Mouse (Mus musculus): ENCODE results near the gene Stt3b. TPM values are rescaled to one million over a fixed set of nuclear protein-coding genes. Genes with fewer than 3 reads are reported as not detected.

Stt3b gene
- polyA plus RNA-seq, 1 experiment from 2014 or later, result 118 TPM

DNA sequence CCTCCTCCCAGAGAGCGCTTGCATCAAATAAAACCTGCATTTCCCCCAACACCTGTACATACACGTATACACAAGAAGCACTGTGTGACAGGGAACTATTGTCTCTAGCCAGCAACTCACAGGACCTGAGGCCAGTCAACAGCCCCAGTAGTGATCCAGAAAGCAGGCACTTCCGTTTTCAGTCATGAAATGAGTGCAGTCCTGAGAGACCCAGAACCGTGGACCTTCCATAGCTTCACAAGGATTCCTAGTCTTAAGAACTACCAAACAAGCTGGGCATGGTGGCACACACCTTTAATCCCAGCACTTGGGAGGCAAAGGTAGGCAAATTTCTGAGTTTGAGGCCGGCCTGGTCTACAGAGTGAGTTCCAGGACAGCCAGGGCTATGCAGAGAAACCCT lies 3.6 kb upstream of the Stt3b start:
- Histone ChIP-seq H3K36me3 (replicated peaks; ENCODE audit: control insufficient read depth, insufficient read depth, low read depth, low read length) (no peaks in the 10 kb centered on the region), H3K4me1 (ENCODE audit: control insufficient read depth, insufficient read depth, low read length) (no peaks in the 10 kb centered on the region), H3K27ac (replicated peaks; ENCODE audit: low read depth, low read length) (no peak overlapping the region), H3K9ac (replicated peaks; ENCODE audit: low read length) (no peak overlapping the region), H3K9me3 (replicated peaks; ENCODE audit: control insufficient read depth, low read length) (no peaks in the 10 kb centered on the region; the same call in 1 of the 2 replicates), H3K4me2 (ENCODE audit: low read depth, low read length) (no peak overlapping the region), H3K27me3 (ENCODE audit: control insufficient read depth, insufficient read depth, low read length) (no peaks in the 10 kb centered on the region), H3K4me3 (ENCODE audit: low read depth, low read length) (no peak overlapping the region)
- ATAC-seq (replicated peaks; ENCODE audit: insufficient number of reproducible peaks, low FRiP score, low TSS enrichment, low read depth) (no peak), DNase-seq (ENCODE audit: low spot score) (no peak)
- WGBS, result 89% methylated on average over 5 of the region's 5 CpGs

DNA sequence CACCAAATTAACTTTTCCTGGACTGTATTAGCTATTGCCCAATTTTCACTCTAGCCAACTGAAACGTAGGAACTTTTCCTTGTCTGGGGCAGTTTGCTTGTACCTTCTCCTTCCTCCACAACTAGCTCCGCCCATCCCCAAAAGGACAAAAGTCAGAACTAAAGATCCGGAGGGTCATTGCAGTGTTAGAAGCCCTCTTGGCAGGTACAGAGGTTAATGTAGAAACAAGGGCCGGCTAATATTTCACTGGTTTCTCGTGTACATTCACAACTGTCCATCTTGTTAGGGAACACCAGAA lies 951 bp upstream of the Stt3b start:
- Histone ChIP-seq H3K27me3 (ENCODE audit: control insufficient read depth, insufficient read depth, low read length) (no peaks in the 10 kb centered on the region), H3K36me3 (replicated peaks; ENCODE audit: control insufficient read depth, insufficient read depth, low read depth, low read length) (no peaks in the 10 kb centered on the region), H3K27ac (replicated peaks; ENCODE audit: low read depth, low read length) (no peak overlapping the region), H3K4me2 (ENCODE audit: low read depth, low read length) (peak overlapping the region; percentile 49), H3K4me3 (ENCODE audit: low read depth, low read length) (peak overlapping the region; percentile 97), H3K9ac (replicated peaks; ENCODE audit: low read length) (peak overlapping the region; percentile 89), H3K9me3 (replicated peaks; ENCODE audit: control insufficient read depth, low read length) (no peaks in the 10 kb centered on the region), H3K4me1 (ENCODE audit: control insufficient read depth, insufficient read depth, low read length) (no peaks in the 10 kb centered on the region)
- 7% methylated on average over 5 of the region's 5 CpGs for WGBS
- ATAC-seq (replicated peaks; ENCODE audit: insufficient number of reproducible peaks, low FRiP score, low TSS enrichment, low read depth) (no peak), DNase-seq (ENCODE audit: low spot score) (peak; percentile 54)

DNA sequence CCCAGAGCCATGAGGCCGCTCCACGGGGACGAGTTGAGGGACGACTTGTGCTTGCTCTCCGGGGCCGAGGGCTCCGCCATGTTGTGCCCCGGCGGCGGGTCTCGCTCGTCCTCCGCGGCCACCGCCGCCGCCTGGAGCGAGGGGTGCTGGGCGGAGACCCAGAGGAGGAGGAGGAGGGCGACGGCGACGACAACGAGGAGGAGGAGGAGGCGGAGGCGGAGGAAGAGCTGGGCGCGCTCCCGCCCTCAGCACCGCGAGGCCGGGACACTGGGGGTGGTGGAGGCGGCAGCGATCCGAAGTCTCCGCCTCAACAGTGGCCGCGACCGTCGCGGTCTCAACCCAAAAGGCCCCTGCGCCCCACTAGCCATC lies 260 bp downstream of the Stt3b start:
- Histone ChIP-seq H3K36me3 (replicated peaks; ENCODE audit: control insufficient read depth, insufficient read depth, low read depth, low read length) (no peaks in the 10 kb centered on the region), H3K4me3 (ENCODE audit: low read depth, low read length) (peak overlapping the region; percentile 97), H3K9me3 (replicated peaks; ENCODE audit: control insufficient read depth, low read length) (no peaks in the 10 kb centered on the region), H3K9ac (replicated peaks; ENCODE audit: low read length) (peak overlapping the region; percentile 98), H3K4me2 (ENCODE audit: low read depth, low read length) (peak overlapping the region; percentile 57), H3K27me3 (ENCODE audit: control insufficient read depth, insufficient read depth, low read length) (no peaks in the 10 kb centered on the region), H3K27ac (replicated peaks; ENCODE audit: low read depth, low read length) (peak overlapping the region; percentile 90), H3K4me1 (ENCODE audit: control insufficient read depth, insufficient read depth, low read length) (no peaks in the 10 kb centered on the region)
- ATAC-seq (replicated peaks; ENCODE audit: insufficient number of reproducible peaks, low FRiP score, low TSS enrichment, low read depth), result no peak; the same call in 1 of the 2 replicates
- WGBS, result under 1% methylated on average over 36 of the region's 42 CpGs
- DNase-seq (ENCODE audit: low spot score), result no peak

DNA sequence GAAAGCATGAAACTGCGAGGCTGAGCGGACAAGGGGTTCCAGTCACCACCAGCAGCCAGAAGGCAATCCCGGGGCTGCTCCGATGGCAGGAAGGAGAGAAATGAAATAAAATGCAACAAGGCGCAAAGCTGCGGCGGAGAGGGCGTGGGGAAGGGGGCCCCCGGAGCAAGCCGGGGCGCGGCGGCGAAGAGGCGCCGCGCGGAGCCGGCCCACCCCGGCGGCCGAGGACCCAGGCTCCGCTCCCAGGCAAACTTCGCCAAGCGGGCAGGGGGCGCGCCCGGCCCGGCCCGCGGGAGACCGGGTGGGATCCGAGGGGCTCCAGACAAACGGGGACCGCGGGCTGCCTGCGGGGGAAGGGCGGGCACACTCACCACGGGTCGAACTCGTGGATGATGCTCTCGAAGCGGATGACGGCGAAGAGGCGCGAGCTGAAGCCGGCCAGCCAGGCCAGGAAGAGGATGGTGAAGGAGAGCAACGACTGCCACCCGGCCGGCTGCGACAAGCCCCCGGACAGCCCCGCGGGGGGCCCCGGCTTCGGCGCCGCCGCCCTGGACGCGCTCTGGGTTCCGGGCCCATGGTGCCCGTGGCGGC lies 745 bp downstream of the Stt3b start:
- Histone ChIP-seq H3K4me3 (ENCODE audit: low read depth, low read length) (peak overlapping the region; percentile 97), H3K9ac (replicated peaks; ENCODE audit: low read length) (peak overlapping the region; percentile 98), H3K4me1 (ENCODE audit: control insufficient read depth, insufficient read depth, low read length) (no peaks in the 10 kb centered on the region), H3K9me3 (replicated peaks; ENCODE audit: control insufficient read depth, low read length) (no peaks in the 10 kb centered on the region), H3K4me2 (ENCODE audit: low read depth, low read length) (peak overlapping the region; percentile 57), H3K27ac (replicated peaks; ENCODE audit: low read depth, low read length) (peak overlapping the region; percentile 90), H3K36me3 (replicated peaks; ENCODE audit: control insufficient read depth, insufficient read depth, low read depth, low read length) (no peaks in the 10 kb centered on the region), H3K27me3 (ENCODE audit: control insufficient read depth, insufficient read depth, low read length) (no peaks in the 10 kb centered on the region)
- ATAC-seq (replicated peaks; ENCODE audit: insufficient number of reproducible peaks, low FRiP score, low TSS enrichment, low read depth) (peak; percentile 4; the same call in 1 of the 2 replicates), DNase-seq (ENCODE audit: low spot score) (peak; percentile 56)
- WGBS, result under 1% methylated on average over 54 of the region's 65 CpGs

DNA sequence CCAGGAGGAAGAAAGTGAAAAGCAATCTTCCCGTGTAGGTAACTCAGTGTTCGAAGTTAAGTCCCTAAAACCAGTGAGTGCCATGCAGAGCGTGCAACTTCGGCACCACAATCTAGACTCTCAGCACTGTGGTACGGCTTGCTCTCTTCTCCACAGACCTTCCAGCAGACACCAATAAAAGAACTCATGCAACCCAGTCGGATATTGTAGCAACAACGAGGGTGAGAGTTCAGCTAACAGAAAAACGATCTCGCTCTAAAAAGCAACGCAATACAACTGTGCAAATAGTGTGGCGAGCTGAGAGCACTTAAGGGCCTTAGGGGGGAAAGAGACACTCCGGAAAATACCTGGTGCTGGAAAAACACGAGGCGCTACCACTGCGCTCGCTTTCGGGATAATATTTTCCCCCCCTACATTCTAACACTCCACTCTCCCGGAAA lies 1.3 kb downstream of the Stt3b start:
- Histone ChIP-seq H3K27me3 (ENCODE audit: control insufficient read depth, insufficient read depth, low read length) (no peaks in the 10 kb centered on the region), H3K4me2 (ENCODE audit: low read depth, low read length) (peak overlapping the region; percentile 57), H3K4me3 (ENCODE audit: low read depth, low read length) (peak overlapping the region; percentile 97), H3K4me1 (ENCODE audit: control insufficient read depth, insufficient read depth, low read length) (no peaks in the 10 kb centered on the region), H3K36me3 (replicated peaks; ENCODE audit: control insufficient read depth, insufficient read depth, low read depth, low read length) (no peaks in the 10 kb centered on the region), H3K9me3 (replicated peaks; ENCODE audit: control insufficient read depth, low read length) (no peaks in the 10 kb centered on the region), H3K27ac (replicated peaks; ENCODE audit: low read depth, low read length) (peak overlapping the region; percentile 90), H3K9ac (replicated peaks; ENCODE audit: low read length) (peak overlapping the region; percentile 98)
- no peak for ATAC-seq (replicated peaks; ENCODE audit: insufficient number of reproducible peaks, low FRiP score, low TSS enrichment, low read depth)
- 0% methylated on average over 18 of the region's 18 CpGs for WGBS
- DNase-seq (ENCODE audit: low spot score), result peak; percentile 56

DNA sequence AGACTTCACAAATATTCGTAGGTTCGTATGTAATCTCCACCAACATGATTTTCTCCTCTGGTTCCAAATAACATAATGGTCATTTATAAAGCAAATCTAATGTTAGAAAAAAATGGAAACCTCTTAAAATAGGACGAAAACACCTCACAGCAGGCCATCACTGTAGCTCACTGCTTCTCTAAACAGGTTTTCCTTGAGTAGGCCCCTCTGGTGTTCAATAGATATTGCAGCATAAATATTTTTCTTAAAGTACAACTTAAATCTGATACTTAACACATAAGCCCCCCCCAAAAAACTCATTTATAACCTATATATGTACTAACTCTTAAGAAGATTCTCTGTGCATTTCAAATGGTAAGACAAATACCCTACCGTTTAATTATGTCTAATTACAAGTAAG lies 1.8 kb downstream of the Stt3b start:
- peak overlapping the region; percentile 57 for H3K4me2 ChIP-seq (ENCODE audit: low read depth, low read length)
- H3K36me3 ChIP-seq (replicated peaks; ENCODE audit: control insufficient read depth, insufficient read depth, low read depth, low read length), result no peaks in the 10 kb centered on the region
- no peak for ATAC-seq (replicated peaks; ENCODE audit: insufficient number of reproducible peaks, low FRiP score, low TSS enrichment, low read depth)
- WGBS, result 18% methylated on average over 4 of the region's 4 CpGs
- no peaks in the 10 kb centered on the region for H3K27me3 ChIP-seq (ENCODE audit: control insufficient read depth, insufficient read depth, low read length)
- H3K4me1 ChIP-seq (ENCODE audit: control insufficient read depth, insufficient read depth, low read length), result no peaks in the 10 kb centered on the region
- H3K27ac ChIP-seq (replicated peaks; ENCODE audit: low read depth, low read length), result no peak overlapping the region
- DNase-seq (ENCODE audit: low spot score), result no peak
- H3K9me3 ChIP-seq (replicated peaks; ENCODE audit: control insufficient read depth, low read length), result no peaks in the 10 kb centered on the region
- H3K9ac ChIP-seq (replicated peaks; ENCODE audit: low read length), result peak overlapping the region; percentile 98
- H3K4me3 ChIP-seq (ENCODE audit: low read depth, low read length), result peak overlapping the region; percentile 97

DNA sequence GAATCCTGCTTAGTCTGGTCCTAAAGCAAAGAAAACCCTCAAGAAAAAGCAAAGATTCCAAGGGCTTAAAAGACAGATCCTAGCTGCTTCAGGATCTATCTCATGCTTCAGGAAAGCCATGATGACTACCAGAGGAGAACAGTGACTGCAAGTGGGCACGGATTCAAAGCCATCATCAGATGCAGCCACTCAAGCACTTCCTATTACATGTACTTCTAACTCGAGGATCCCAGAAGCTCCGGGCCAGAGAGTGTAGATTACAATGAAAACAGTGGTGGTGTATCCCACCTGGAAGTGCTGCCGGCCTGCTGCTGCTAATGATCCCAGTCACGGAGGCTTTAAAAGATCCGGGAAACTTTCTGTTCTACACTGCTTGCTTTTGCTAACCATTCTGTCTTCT lies 4.0 kb downstream of the Stt3b start:
- DNase-seq (ENCODE audit: low spot score) (no peak), ATAC-seq (replicated peaks; ENCODE audit: insufficient number of reproducible peaks, low FRiP score, low TSS enrichment, low read depth) (no peak)
- no peaks in the 10 kb centered on the region for H3K9me3 ChIP-seq (replicated peaks; ENCODE audit: control insufficient read depth, low read length)
- H3K36me3 ChIP-seq (replicated peaks; ENCODE audit: control insufficient read depth, insufficient read depth, low read depth, low read length), result no peaks in the 10 kb centered on the region
- no peak overlapping the region for H3K27ac ChIP-seq (replicated peaks; ENCODE audit: low read depth, low read length)
- H3K4me2 ChIP-seq (ENCODE audit: low read depth, low read length), result 0 out of 2 replicates have a peak overlapping the region, but pooled peaks have one; percentile 2
- WGBS, result 17% methylated on average over 6 of the region's 6 CpGs
- no peaks in the 10 kb centered on the region for H3K27me3 ChIP-seq (ENCODE audit: control insufficient read depth, insufficient read depth, low read length)
- no peak overlapping the region for H3K4me3 ChIP-seq (ENCODE audit: low read depth, low read length)
- H3K9ac ChIP-seq (replicated peaks; ENCODE audit: low read length), result no peak overlapping the region
- H3K4me1 ChIP-seq (ENCODE audit: control insufficient read depth, insufficient read depth, low read length), result no peaks in the 10 kb centered on the region

DNA sequence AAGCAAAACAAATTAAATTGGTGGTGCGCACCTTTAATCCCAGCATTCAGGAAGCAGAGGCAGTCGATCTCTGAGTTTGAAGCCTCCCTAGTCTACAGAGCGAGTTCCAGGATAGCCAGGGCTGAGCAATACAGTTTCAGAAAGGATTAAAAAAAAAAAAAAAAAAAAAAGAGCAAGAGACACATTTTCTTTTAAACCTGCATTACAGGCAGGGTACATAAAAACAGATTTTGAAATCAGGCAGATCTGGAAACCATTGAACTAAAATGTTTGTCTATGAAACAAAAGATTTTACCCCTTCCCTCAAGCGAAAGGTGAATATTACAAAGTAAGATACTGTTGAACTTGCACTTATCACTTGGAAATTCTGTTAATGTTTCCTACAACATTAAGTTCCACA lies 6.1 kb downstream of the Stt3b start:
- Histone ChIP-seq H3K4me1 (ENCODE audit: control insufficient read depth, insufficient read depth, low read length) (no peaks in the 10 kb centered on the region), H3K4me3 (ENCODE audit: low read depth, low read length) (no peak overlapping the region), H3K9ac (replicated peaks; ENCODE audit: low read length) (no peak overlapping the region), H3K27me3 (ENCODE audit: control insufficient read depth, insufficient read depth, low read length) (no peaks in the 10 kb centered on the region), H3K27ac (replicated peaks; ENCODE audit: low read depth, low read length) (no peak overlapping the region), H3K4me2 (ENCODE audit: low read depth, low read length) (no peak overlapping the region), H3K9me3 (replicated peaks; ENCODE audit: control insufficient read depth, low read length) (no peaks in the 10 kb centered on the region), H3K36me3 (replicated peaks; ENCODE audit: control insufficient read depth, insufficient read depth, low read depth, low read length) (no peaks in the 10 kb centered on the region)
- 77% methylated on average over 4 of the region's 4 CpGs for WGBS
- ATAC-seq (replicated peaks; ENCODE audit: insufficient number of reproducible peaks, low FRiP score, low TSS enrichment, low read depth) (no peak), DNase-seq (ENCODE audit: low spot score) (no peak)
